Mouse (Mus musculus): ENCODE measurements at regions not wholly inside any gene's neighbourhood (a gene's known extent, or its start where the extent isn't known, plus 50 kb on each side); places are given as distances from the start of the nearest gene placed in this dataset.
"Not testable (repeated sequence)": the region's sequence is repeated elsewhere in the genome, so short reads cannot be mapped to it uniquely, and the experiment has no call there.

DNA sequence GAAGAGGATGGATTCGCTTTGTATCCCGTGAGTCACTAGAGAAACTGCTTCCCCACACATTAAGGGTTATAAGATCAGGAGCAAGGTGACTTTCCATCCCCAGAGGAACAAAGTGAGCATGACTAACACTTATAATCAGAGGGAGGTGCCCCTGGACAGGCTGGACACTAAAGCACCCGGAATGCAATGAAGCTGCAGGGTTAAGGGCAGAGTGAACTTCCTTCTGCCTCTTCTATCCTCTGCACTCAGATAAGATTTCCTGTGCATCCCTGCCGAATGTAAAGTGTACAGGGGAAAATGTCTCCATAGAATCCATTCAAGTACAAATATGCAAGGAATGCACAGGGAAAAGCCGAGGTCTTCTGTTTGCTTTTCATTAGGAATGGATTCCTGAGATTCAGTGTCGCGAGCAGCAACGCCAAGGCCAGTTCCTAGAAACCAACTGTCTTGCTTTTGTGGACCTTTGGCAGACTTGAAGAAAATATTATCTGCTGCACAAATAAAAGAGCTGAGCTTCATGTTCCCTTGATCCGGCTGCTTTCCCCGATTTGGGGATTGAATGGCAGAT is 58.5 kb upstream of the Fbxl7 start:
- DNase-seq (ENCODE audit: low spot score in 2 of 2), result no peak

DNA sequence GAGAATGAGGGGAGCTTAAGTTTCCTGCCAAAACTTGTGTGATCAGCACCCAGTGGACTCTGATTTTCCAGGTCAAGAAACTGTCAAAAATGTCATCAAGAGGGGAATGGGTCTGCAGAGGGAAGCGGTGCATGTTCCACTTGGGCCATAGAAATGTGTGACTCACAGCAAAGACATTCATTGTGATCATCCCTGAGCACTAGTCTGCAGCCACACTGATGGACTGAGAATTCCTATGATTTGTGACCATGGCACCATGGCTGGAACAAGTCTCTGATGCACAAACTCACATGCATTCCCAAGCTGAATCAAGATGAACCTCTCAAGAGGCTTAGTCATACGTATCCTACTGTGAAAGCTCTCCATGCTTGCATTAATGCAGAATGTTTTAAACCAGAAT is 63.6 kb upstream of the Fbxl7 start:
- no peak for DNase-seq (ENCODE audit: low spot score in 2 of 2)

- peak in 1 of 2 experiments; percentile 22 for DNase-seq (ENCODE audit: low spot score in 2 of 2)
Measured at GRCm38 (mm10) chr15:26968392-26969025, 73.1 kb upstream of the Fbxl7 start.

- no peak for DNase-seq (ENCODE audit: low spot score in 2 of 2)
Measured at GRCm38 (mm10) chr15:26970770-26971169, 75.4 kb upstream of the Fbxl7 start.

DNA sequence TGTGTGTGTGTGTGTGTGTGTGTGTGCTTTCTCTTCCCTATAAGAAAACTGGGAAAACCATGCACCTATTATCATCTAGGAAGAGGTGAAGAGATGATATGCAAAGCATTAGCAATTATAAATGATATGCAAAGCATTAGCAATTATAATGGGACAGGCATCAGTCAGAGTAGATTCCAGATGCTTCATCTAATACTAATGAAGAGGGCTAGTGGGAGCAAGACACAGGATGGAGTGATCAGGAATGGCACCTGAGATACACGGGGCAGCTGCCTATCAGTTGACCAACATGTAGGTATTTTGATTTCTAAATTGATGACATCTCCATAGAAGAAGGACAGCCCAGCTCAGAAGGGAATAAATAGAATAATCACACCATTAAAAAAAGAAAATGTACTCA is 97.7 kb upstream of the Fbxl7 start:
- no peak for DNase-seq (ENCODE audit: low spot score in 2 of 2)

GRCm38 (mm10) chr15:27009069-27009468 is 113.7 kb upstream of the Fbxl7 start:
- no peak for DNase-seq (ENCODE audit: low spot score in 2 of 2)

DNA sequence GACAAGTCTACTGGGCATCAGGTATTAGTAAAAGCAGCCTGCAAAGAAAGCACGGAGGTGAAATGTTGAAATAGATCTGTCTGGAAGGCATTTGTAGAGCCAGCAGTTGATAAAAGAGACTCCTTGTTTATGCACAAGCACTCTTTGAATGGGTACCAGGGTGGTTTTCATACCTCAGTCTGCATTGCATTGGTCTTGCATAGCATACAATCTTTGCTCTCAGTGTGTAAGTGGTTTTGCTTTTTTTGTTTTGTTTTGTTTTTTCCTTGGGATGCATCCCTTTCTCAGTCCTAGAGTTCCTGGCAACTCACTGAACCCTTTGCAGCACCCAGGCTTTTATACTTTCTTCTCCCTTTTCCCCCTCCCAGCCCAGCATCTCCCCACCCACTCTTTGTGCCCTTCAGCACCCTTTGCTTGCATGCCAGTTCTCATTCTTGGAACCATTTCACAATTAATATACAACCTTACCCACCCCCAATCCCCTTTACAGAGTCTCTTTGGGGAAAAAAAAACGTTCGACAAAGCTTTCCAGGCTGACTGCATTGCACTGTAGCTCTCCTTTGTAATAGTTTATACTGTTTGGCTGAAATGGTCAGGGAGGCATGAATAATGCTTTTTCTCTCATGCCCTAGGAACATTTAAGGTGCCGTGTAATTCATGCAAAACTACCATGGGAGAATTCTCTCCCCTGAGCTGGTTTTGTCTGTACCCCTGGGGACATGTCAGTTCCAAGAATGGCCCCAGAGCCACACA is 118.7 kb upstream of the Fbxl7 start:
- no peak for DNase-seq (ENCODE audit: low spot score in 2 of 2)

DNA sequence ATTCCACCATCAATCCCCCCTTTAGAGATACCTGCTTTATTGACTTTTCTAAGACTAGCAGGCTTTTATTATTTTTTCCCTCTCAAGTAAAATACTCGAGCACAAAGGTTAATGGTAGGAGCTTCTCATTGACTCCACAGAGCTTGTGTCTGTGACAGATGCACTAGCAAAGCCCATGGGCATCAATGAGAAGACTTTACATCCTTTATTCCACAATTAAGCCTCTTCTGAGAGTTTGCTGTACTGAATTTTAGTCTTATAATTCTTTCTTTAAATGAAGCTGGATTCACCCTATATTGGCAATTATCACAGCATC is 119.2 kb upstream of the Fbxl7 start:
- no peak for DNase-seq (ENCODE audit: low spot score in 2 of 2)

DNA sequence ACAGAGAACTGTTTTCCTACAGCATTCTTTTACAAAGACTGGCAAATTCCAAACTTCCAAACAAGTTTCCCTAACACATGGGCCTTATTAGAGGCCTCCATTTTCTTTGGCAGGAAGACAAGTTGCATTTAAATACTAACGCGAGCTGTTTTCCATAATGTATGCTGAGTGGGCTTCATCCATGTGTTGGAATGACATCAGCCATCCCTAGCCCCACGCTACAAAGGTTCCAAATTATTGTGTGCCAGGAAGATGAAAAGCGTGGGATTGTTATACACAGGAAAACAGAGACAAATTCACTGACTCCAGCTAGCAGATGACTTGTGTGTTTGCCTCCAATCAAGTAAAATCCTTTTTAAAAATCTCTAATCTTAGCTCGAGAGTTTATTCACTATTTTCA is 125.1 kb upstream of the Fbxl7 start:
- DNase-seq (ENCODE audit: low spot score in 2 of 2), result no peak

GRCm38 (mm10) chr15:27033261-27033660 is 137.9 kb upstream of the Fbxl7 start:
- no peak for DNase-seq (ENCODE audit: low spot score in 2 of 2)

DNA sequence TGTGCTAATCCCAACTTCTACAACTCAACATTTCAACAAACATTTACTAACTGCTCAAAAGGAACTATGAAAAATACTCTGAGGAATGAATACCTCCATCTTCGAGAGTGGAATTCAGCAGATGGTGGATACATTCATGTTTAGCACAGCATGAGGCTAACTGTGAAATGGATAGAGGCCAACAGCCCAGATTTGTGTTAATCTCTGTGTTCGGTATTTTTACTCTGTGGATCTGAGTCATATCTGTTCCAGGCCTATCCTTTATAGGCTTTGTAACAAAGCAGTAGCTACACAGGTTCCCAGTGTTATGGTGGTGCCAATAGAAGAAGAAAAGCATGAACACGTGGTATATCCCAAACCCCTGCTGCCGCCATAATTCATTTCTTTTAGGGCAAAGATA is 148.4 kb upstream of the Fbxl7 start:
- DNase-seq (ENCODE audit: low spot score in 2 of 2), result peak; percentile 50 to 70

DNA sequence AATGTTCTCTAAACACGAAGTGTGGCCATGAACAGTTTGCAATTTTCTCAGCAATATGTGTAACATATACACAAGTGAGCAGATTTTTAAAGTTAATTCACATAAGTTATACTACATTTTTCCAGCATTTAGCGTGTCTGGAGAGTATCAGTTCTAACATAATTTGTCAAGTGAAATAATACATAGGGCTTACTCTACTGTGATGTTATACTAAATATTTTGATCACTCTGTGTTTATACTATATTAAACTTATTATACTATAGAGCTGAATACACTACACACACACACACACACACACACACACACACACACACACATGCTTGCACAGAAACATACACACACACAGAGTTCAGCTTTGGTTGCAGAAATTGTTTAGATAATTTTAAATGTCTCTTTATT is 155.3 kb upstream of the Fbxl7 start:
- DNase-seq (ENCODE audit: low spot score in 2 of 2), result no peak

- DNase-seq (ENCODE audit: low spot score in 2 of 2), result no peak
Measured at GRCm38 (mm10) chr15:27063456-27063855, 168.1 kb upstream of the Fbxl7 start.

DNA sequence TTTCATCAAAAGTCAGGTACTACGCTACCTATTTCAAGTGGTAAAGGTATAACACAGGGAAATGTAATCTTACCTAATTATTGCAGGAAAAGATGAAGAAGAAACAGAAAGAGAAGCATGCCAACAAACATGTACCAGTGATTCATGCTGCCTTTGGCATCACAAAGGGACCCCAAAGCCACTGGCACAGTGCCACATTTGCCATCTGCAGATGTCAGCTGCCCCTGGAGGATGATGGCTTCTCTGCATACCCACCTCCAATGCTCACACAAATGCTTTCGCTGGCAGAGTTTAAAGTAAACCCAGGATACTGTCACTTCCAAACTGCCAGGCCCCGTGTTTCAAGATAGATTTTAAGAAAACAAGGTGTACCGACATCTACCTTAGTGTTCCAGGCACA is 168.6 kb upstream of the Fbxl7 start:
- DNase-seq (ENCODE audit: low spot score in 2 of 2), result peak; percentile 47 to 64

DNA sequence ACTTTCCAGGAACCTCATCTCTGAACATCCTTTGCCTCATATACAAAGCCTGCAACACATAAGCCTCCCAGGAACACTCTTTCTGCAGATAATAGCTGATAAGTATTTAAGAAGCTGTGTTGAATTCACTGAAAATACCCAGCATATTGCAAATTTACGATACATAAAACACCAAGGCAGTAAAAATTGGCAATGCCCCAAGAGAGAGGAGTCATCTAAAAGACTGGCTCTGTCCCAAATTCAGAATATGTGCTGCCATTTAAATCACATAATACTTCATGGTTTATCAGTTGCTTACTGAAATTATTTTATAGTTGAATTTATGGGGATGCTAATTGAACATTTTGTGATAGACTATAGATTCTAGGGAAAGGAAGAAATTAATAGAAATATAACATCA is 172.3 kb upstream of the Fbxl7 start:
- DNase-seq (ENCODE audit: low spot score in 2 of 2), result no peak

DNA sequence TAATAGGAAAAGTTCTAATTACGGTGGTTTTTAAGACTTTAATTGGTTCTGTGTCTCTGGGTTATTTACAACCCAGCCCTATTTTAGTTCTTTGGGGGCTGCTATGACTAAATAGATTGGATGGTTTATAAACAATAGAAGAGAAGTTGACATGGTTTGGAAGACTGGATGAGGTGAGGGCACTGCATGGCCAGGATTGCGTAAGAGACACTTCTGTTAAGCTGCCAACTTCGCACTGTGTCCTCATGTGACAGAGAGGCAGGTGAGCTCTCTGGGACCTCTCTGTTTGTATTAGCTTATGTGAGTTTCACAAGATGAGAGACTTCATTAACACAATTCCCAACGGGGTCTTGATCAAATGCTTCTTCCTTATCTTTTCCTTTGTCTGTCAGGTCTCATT is 182.5 kb upstream of the Fbxl7 start:
- no peak for DNase-seq (ENCODE audit: low spot score in 2 of 2)

DNA sequence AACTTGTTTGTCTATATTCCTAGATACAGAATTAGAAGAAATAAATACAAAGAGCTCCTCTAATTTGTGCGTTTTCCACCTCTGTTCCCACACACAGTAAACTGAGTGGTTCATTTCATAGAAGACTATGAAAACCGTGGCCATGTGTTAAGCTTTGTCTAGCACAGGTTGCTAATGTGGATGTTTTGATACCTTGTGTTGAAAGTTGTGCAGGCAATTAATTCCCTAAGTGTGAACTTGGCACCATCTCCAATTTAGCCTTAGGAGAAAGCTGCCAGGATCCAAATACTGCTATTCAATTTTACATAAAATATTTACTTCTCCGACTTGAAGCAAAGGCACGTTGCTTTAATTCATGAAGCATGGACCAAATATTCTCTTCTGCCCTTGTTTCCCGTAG is 187.4 kb upstream of the Fbxl7 start:
- DNase-seq (ENCODE audit: low spot score in 2 of 2), result no peak

DNA sequence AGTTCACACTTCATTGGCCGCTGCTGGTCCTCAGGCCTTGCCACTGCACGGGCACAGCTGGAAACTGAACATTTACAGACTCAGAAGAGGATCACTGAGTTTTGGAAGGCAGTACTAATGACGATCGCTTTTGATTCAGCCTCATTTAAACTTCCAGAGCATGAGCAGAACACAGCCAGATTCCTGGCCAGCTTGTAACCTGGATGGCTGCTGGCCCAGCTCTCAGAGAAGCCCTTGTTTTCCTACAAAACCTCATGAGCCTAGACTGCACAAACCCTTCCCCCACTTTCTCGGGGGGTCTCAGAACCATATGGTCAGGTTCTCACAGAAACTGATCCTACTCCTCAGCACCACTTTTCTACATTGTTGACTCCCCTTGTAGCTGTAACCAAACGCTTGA is 188.2 kb upstream of the Fbxl7 start:
- no peak for DNase-seq (ENCODE audit: low spot score in 2 of 2)

- DNase-seq (ENCODE audit: low spot score in 2 of 2), result no peak
Measured at GRCm38 (mm10) chr15:27089155-27089554, 193.8 kb upstream of the Fbxl7 start.

DNA sequence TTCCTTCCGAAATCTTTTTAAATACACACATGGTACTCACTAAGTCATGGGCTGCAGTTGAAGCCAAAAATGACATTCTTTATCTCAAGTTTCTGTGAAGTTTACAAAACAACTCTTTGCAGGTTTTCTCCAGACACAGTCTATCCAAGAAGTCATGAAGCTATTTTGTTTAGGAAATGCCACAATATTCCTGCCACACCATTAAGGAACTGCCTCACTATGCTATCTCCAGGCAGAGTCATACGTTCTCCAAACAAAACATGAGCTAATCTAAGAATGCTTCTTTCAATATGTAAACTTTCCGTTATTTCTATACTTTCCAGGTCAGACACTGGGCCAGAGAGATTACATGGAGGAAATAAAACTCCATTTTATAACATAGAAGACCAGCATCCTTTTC is 198.7 kb upstream of the Fbxl7 start:
- no peak for DNase-seq (ENCODE audit: low spot score in 2 of 2)

DNA sequence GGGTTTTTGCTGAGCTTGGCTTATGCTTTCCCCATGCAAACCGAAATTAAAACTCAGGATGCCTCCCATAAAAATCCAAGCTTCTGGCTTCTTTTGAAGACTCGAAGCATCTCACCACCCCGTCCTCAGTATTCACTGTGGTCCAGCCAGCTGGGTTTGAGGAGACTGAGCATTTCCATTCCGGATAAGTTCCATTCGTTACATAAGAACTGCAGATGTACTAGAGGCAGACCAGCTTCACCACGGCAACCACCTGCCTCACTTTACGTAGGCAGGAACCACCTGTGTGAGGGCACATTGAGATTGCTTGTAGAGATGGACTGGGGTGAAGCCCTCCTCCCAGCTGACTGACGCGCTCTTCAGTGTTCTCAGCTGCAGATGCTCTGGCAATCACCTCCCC is 199.9 kb upstream of the Fbxl7 start:
- peak; percentile 34 to 47 for DNase-seq (ENCODE audit: low spot score in 2 of 2)

- DNase-seq (ENCODE audit: low spot score in 2 of 2), result not testable (repeated sequence)
Measured at GRCm38 (mm10) chr15:27101610-27102009, 206.2 kb upstream of the Fbxl7 start.

- DNase-seq (ENCODE audit: low spot score in 2 of 2), result no peak
Measured at GRCm38 (mm10) chr15:27109130-27109529, 213.8 kb upstream of the Fbxl7 start.

- DNase-seq (ENCODE audit: low spot score in 2 of 2), result no peak
Measured at GRCm38 (mm10) chr15:27129697-27130096, 234.3 kb upstream of the Fbxl7 start.
